Mouse (Mus musculus) MEL (cell line): ENCODE data around the gene Gak. TPM values are rescaled to one million over a fixed set of nuclear protein-coding genes. Genes with fewer than 3 reads are reported as not detected.

ENCODE experiments used
- DNase-seq: peaks from one replicate; pipeline ENCODE4 v3.0.0; 2011; ENCODE audit warnings: low read depth, low spot score
- H3K27ac ChIP-seq: 2 replicates; pipeline ENCODE4 v1.5.1; 2012; ENCODE audit warnings: low read depth, mild to moderate bottlenecking, control low read depth, low read length, moderate library complexity; ENCODE audit not compliant: control insufficient read depth
- H3K27me3 ChIP-seq, 2 experiments: fragments of 150-350 bp in 1 of 2; sonication (generic) in 1 of 2; 2 replicates each; pipeline ENCODE4 v1.6.1; 2012; ENCODE audit warnings: low read length in 2 of 2, mild to moderate bottlenecking in 2 of 2, improper control_type of control experiment in 1 of 2, moderate library complexity in 1 of 2; ENCODE audit not compliant: insufficient read depth in 2 of 2, control insufficient read depth in 1 of 2
- H3K36me3 ChIP-seq, 2 experiments: 2 replicates each; pipeline ENCODE4 v1.6.1; 2012 to 2014; ENCODE audit warnings: low read length in 2 of 2, improper control_type of control experiment in 1 of 2, inconsistent platforms in 1 of 2, mild to moderate bottlenecking in 1 of 2; ENCODE audit not compliant: insufficient read depth in 2 of 2, control insufficient read depth in 1 of 2
- H3K4me1 ChIP-seq, 2 experiments: fragments of 150-350 bp in 1 of 2; sonication (generic) in 1 of 2; 2 replicates each; pipeline ENCODE4 v1.6.1; 2012; ENCODE audit warnings: low read length in 2 of 2, improper control_type of control experiment in 1 of 2, mild to moderate bottlenecking in 1 of 2; ENCODE audit not compliant: insufficient read depth in 2 of 2, control insufficient read depth in 1 of 2
- H3K4me3 ChIP-seq, 2 experiments: fragments of 150-350 bp in 1 of 2; sonication (generic) in 1 of 2; 2 replicates each; pipeline ENCODE4 v1.5.1; 2012; ENCODE audit warnings: low read depth in 2 of 2, low read length in 2 of 2, mild to moderate bottlenecking in 2 of 2, moderate library complexity in 2 of 2, control low read depth in 1 of 2, improper control_type of control experiment in 1 of 2; ENCODE audit not compliant: control insufficient read depth in 1 of 2, insufficient read depth in 1 of 2
- H3K79me2 ChIP-seq: 2 replicates; pipeline ENCODE4 v1.6.1; 2012; ENCODE audit warnings: mild to moderate bottlenecking, low read length, moderate library complexity; ENCODE audit not compliant: control insufficient read depth, poor library complexity, insufficient read depth
- H3K9ac ChIP-seq: 2 replicates; pipeline ENCODE4 v1.6.1; 2012; ENCODE audit warnings: low read depth, mild to moderate bottlenecking, control low read depth, low read length, moderate library complexity; ENCODE audit not compliant: control insufficient read depth, poor library complexity, severe bottlenecking
- H3K9me3 ChIP-seq: fragments of 150-350 bp; sonication (generic); replicated peaks from 2 replicates; pipeline ENCODE4 v1.6.1; 2012; ENCODE audit warnings: mild to moderate bottlenecking, low read length, improper control_type of control experiment, moderate library complexity; ENCODE audit not compliant: insufficient read depth
- BHLHE40 ChIP-seq: IDR thresholded peaks from 2 replicates; pipeline ENCODE4 v1.6.1; 2012; ENCODE audit warnings: low read depth, mild to moderate bottlenecking, inconsistent platforms, low read length, improper control_type of control experiment, borderline replicate concordance
- CHD1 ChIP-seq: IDR thresholded peaks from 2 replicates; pipeline ENCODE4 v1.6.1; 2012; ENCODE audit warnings: low read depth, mild to moderate bottlenecking, inconsistent platforms, low read length, improper control_type of control experiment
- ETS1 ChIP-seq: IDR thresholded peaks from 2 replicates; pipeline ENCODE4 v1.6.1; 2012; ENCODE audit warnings: low read depth, mild to moderate bottlenecking, inconsistent platforms, low read length, improper control_type of control experiment, moderate library complexity
- GABPA ChIP-seq: IDR thresholded peaks from 2 replicates; pipeline ENCODE4 v1.6.1; 2012; ENCODE audit warnings: low read depth, mild to moderate bottlenecking, inconsistent platforms, low read length, improper control_type of control experiment, moderate library complexity
- KAT2A ChIP-seq: conservative IDR thresholded peaks from 2 replicates; pipeline ENCODE4 v1.6.1; 2012; ENCODE audit warnings: low read depth, low read length, improper control_type of control experiment, inconsistent platforms
- MXI1 ChIP-seq: IDR thresholded peaks from 2 replicates; pipeline ENCODE4 v1.6.1; 2011; ENCODE audit warnings: mild to moderate bottlenecking, low read depth, low read length, improper control_type of control experiment
- MYC ChIP-seq: IDR thresholded peaks from 2 replicates; pipeline ENCODE4 v1.6.1; 2011; ENCODE audit warnings: low read depth, mild to moderate bottlenecking, low read length, improper control_type of control experiment, moderate library complexity
- POLR2A ChIP-seq, 2 experiments: IDR thresholded peaks; 2 replicates each; pipeline ENCODE4 v1.6.1; 2011 to 2012; ENCODE audit warnings: low read length in 2 of 2, mild to moderate bottlenecking in 2 of 2, control low read depth in 1 of 2, improper control_type of control experiment in 1 of 2, low read depth in 1 of 2, moderate library complexity in 1 of 2; ENCODE audit not compliant: control insufficient read depth in 1 of 2, insufficient read depth in 1 of 2, poor library complexity in 1 of 2
- POLR2AphosphoS5 ChIP-seq: IDR thresholded peaks from 2 replicates; pipeline ENCODE4 v1.6.1; 2012; ENCODE audit warnings: low read depth, borderline replicate concordance, mild to moderate bottlenecking, inconsistent platforms, low read length, moderate library complexity, mixed read lengths
- RAD21 ChIP-seq: IDR thresholded peaks from 2 replicates; pipeline ENCODE4 v1.6.1; 2011; ENCODE audit warnings: mild to moderate bottlenecking, low read depth, low read length, improper control_type of control experiment
- SIN3A ChIP-seq: IDR thresholded peaks from 2 replicates; pipeline ENCODE4 v1.6.1; 2012; ENCODE audit warnings: low read length, improper control_type of control experiment, inconsistent platforms
- SMC3 ChIP-seq: IDR thresholded peaks from 2 replicates; pipeline ENCODE4 v1.6.1; 2011; ENCODE audit warnings: low read depth, low read length, improper control_type of control experiment
- TAL1 ChIP-seq: IDR thresholded peaks from 2 replicates; pipeline ENCODE4 v1.6.1; 2012; ENCODE audit warnings: mild to moderate bottlenecking, inconsistent platforms, low read length, moderate library complexity, mixed read lengths
- TBP ChIP-seq: IDR thresholded peaks from 2 replicates; pipeline ENCODE4 v1.8.0; 2011; ENCODE audit warnings: low read depth, low read length, improper control_type of control experiment
- USF1 ChIP-seq: IDR thresholded peaks from 2 replicates; pipeline ENCODE4 v1.6.1; 2014; ENCODE audit warnings: low read depth, mild to moderate bottlenecking, inconsistent platforms, low read length, improper control_type of control experiment, moderate library complexity
- USF2 ChIP-seq, 2 experiments: IDR thresholded peaks; 2 replicates each; pipeline ENCODE4 v1.6.1; 2011 to 2012; ENCODE audit warnings: improper control_type of control experiment in 2 of 2, low read length in 2 of 2, borderline replicate concordance in 1 of 2, inconsistent platforms in 1 of 2, low read depth in 1 of 2, mild to moderate bottlenecking in 1 of 2; ENCODE audit not compliant: insufficient read depth in 1 of 2
- ZC3H11A ChIP-seq: IDR thresholded peaks from 2 replicates; pipeline ENCODE4 v1.6.1; 2012; ENCODE audit warnings: low read depth, mild to moderate bottlenecking, inconsistent platforms, low read length, improper control_type of control experiment
- ZNF384 ChIP-seq: IDR thresholded peaks from 2 replicates; pipeline ENCODE4 v1.6.1; 2012; ENCODE audit warnings: low read depth, mild to moderate bottlenecking, inconsistent platforms, low read length, improper control_type of control experiment
- polyA plus RNA-seq, 2 experiments: library from polyadenylated mRNA; stranded (reverse) in 1 of 2; unstranded in 1 of 2; fragments of >175 nt in 1 of 2; fragments of >200 nt in 1 of 2; gene quantifications; 2 replicates each; pipeline versions ENCODE4 v1.2.1 to v1.2.4; 2012; ENCODE audit warnings: low replicate concordance in 2 of 2, low read depth in 1 of 2; ENCODE audit not compliant: insufficient read length in 2 of 2, insufficient read depth in 1 of 2, missing spikeins in 1 of 2
- total RNA-seq: library from RNA; depleted of rRNA; stranded (reverse); fragments of 300-350 nt; gene quantifications from 2 replicates; pipeline ENCODE4 v1.2.3, GENCODE M21; 2012

The Gak gene
- total and polyA plus RNA-seq, 3 experiments, result 48.5 to 76.4 TPM; not detected in 1

GRCm38 (mm10) chr5:108650341-108650740 is 20.8 kb upstream of the Gak start:
- DNase-seq, result no peak
- TF ChIP-seq MXI1, result no peak
- TF ChIP-seq GABPA, result no peak
- no peak for TF ChIP-seq POLR2A (IDR thresholded peaks at IDR 0.05; ENCODE audit: control insufficient read depth in 1 of 2, insufficient read depth in 1 of 2, low read depth in 1 of 2, low read length in 2 of 2, poor library complexity in 1 of 2)
- no peak for TF ChIP-seq CHD1
- TF ChIP-seq MYC, result no peak
- no peak for TF ChIP-seq ZNF384
- no peak for TF ChIP-seq USF2 (IDR thresholded peaks at IDR 0.05; ENCODE audit: borderline replicate concordance in 1 of 2, insufficient read depth in 1 of 2, low read depth in 1 of 2, low read length in 2 of 2)
- no peak for TF ChIP-seq KAT2A
- no peak for TF ChIP-seq SIN3A
- TF ChIP-seq TAL1, result no peak
- no peak for TF ChIP-seq SMC3
- no peak for TF ChIP-seq BHLHE40
- no peak for TF ChIP-seq POLR2AphosphoS5
- no peak for TF ChIP-seq TBP
- no peak for TF ChIP-seq RAD21

GRCm38 (mm10) chr5:108648937-108649576 is 19.5 kb upstream of the Gak start:
- Histone ChIP-seq H3K79me2 (no peaks in the 10 kb centered on the region), H3K9me3 (no peaks in the 10 kb centered on the region), H3K27me3 (no peaks in the 10 kb centered on the region), H3K36me3 (peaks cover 0 to 7% of the 10 kb centered on the region in 2 experiments; a peak in 1 of 4 replicates), H3K9ac (no peak overlapping the region), H3K4me1 (no peaks in the 10 kb centered on the region), H3K4me3 (no peak overlapping the region), H3K27ac (no peak overlapping the region)
- TF ChIP-seq USF1 (peak; percentile 57; the same call in 1 of the 2 replicates), ETS1 (no peak), ZC3H11A (no peak)
- DNase-seq, result no peak

More at GRCm38 (mm10) chr5:108650341-108650740, 20.8 kb upstream of the Gak start:
- Histone ChIP-seq H3K27me3 (no peaks in the 10 kb centered on the region), H3K4me3 (no peak overlapping the region), H3K4me1 (no peaks in the 10 kb centered on the region), H3K9ac (no peak overlapping the region), H3K36me3 (peaks cover 0 to 7% of the 10 kb centered on the region in 2 experiments; a peak in 1 of 4 replicates), H3K27ac (no peak overlapping the region), H3K9me3 (no peaks in the 10 kb centered on the region), H3K79me2 (no peaks in the 10 kb centered on the region)
